Mouse (Mus musculus): ENCODE measurements at regions not wholly inside any gene's neighbourhood (a gene's known extent, or its start where the extent isn't known, plus 50 kb on each side); places are given as distances from the start of the nearest gene placed in this dataset.

GRCm38 (mm10) chr11:65389238-65389637 lies 119.4 kb upstream of the Myocd start:
- H3K4me1 ChIP-seq (replicated peaks), result no peaks in the 10 kb centered on the region
- H3K27me3 ChIP-seq, result no peaks in the 10 kb centered on the region
- no peak overlapping the region for H3K27ac ChIP-seq (replicated peaks)
- H3K4me2 ChIP-seq, result no peak overlapping the region
- H3K4me3 ChIP-seq (replicated peaks), result no peak overlapping the region
- no peak overlapping the region for H3K9ac ChIP-seq
- 43% methylated on average over 3 of the region's 3 CpGs for WGBS (ENCODE audit: insufficient replicate concordance)
- no peaks in the 10 kb centered on the region for H3K9me3 ChIP-seq (replicated peaks)
- no peaks in the 10 kb centered on the region for H3K36me3 ChIP-seq (replicated peaks)
- ATAC-seq (ENCODE audit: insufficient read depth), result no peak

- H3K27ac ChIP-seq (replicated peaks), result no peak overlapping the region
- H3K4me2 ChIP-seq, result no peak overlapping the region
- WGBS (ENCODE audit: insufficient replicate concordance), result 56% methylated on average over 14 of the region's 14 CpGs
- H3K27me3 ChIP-seq, result no peaks in the 10 kb centered on the region
- no peaks in the 10 kb centered on the region for H3K4me1 ChIP-seq (replicated peaks)
- H3K9ac ChIP-seq, result no peak overlapping the region
- no peak for ATAC-seq (ENCODE audit: insufficient read depth)
- H3K4me3 ChIP-seq (replicated peaks), result no peak overlapping the region
- no peaks in the 10 kb centered on the region for H3K36me3 ChIP-seq (replicated peaks)
- no peaks in the 10 kb centered on the region for H3K9me3 ChIP-seq (replicated peaks)
Measured at GRCm38 (mm10) chr11:65386291-65387061, 116.7 kb upstream of the Myocd start.

GRCm38 (mm10) chr11:65375361-65375760 lies 105.6 kb upstream of the Myocd start:
- no peak for ATAC-seq (ENCODE audit: insufficient read depth)
- H3K27ac ChIP-seq (replicated peaks), result no peak overlapping the region
- H3K36me3 ChIP-seq (replicated peaks), result no peaks in the 10 kb centered on the region
- WGBS (ENCODE audit: insufficient replicate concordance), result 61% methylated on average over 5 of the region's 5 CpGs
- no peaks in the 10 kb centered on the region for H3K9me3 ChIP-seq (replicated peaks)
- no peaks in the 10 kb centered on the region for H3K4me1 ChIP-seq (replicated peaks)
- no peak overlapping the region for H3K4me2 ChIP-seq
- H3K9ac ChIP-seq, result no peak overlapping the region
- no peak overlapping the region for H3K4me3 ChIP-seq (replicated peaks)
- H3K27me3 ChIP-seq, result no peaks in the 10 kb centered on the region

GRCm38 (mm10) chr11:65373136-65373535 lies 103.3 kb upstream of the Myocd start:
- no peaks in the 10 kb centered on the region for H3K4me1 ChIP-seq (replicated peaks)
- no peak overlapping the region for H3K27ac ChIP-seq (replicated peaks)
- WGBS (ENCODE audit: insufficient replicate concordance), result 63% methylated on average over 4 of the region's 4 CpGs
- no peak overlapping the region for H3K4me3 ChIP-seq (replicated peaks)
- H3K4me2 ChIP-seq, result no peak overlapping the region
- ATAC-seq (ENCODE audit: insufficient read depth), result no peak
- no peaks in the 10 kb centered on the region for H3K9me3 ChIP-seq (replicated peaks)
- no peak overlapping the region for H3K9ac ChIP-seq
- no peaks in the 10 kb centered on the region for H3K27me3 ChIP-seq
- H3K36me3 ChIP-seq (replicated peaks), result no peaks in the 10 kb centered on the region

GRCm38 (mm10) chr11:65372309-65372811 lies 102.6 kb upstream of the Myocd start:
- Histone ChIP-seq H3K9ac (no peak overlapping the region), H3K4me2 (no peak overlapping the region), H3K4me1 (replicated peaks) (no peaks in the 10 kb centered on the region), H3K36me3 (replicated peaks) (no peaks in the 10 kb centered on the region), H3K27ac (replicated peaks) (no peak overlapping the region), H3K9me3 (replicated peaks) (no peaks in the 10 kb centered on the region), H3K27me3 (no peaks in the 10 kb centered on the region), H3K4me3 (replicated peaks) (no peak overlapping the region)
- no peak for ATAC-seq (ENCODE audit: insufficient read depth)
- 64% methylated on average over 9 of the region's 9 CpGs for WGBS (ENCODE audit: insufficient replicate concordance)

- no peak overlapping the region for H3K4me2 ChIP-seq
- no peak overlapping the region for H3K4me3 ChIP-seq (replicated peaks)
- 71% methylated on average over 5 of the region's 5 CpGs for WGBS (ENCODE audit: insufficient replicate concordance)
- no peaks in the 10 kb centered on the region for H3K9me3 ChIP-seq (replicated peaks)
- H3K27me3 ChIP-seq, result no peaks in the 10 kb centered on the region
- no peaks in the 10 kb centered on the region for H3K36me3 ChIP-seq (replicated peaks)
- H3K27ac ChIP-seq (replicated peaks), result no peak overlapping the region
- no peak overlapping the region for H3K9ac ChIP-seq
- no peak for ATAC-seq (ENCODE audit: insufficient read depth)
- no peaks in the 10 kb centered on the region for H3K4me1 ChIP-seq (replicated peaks)
Measured at GRCm38 (mm10) chr11:65367825-65368224, 98.0 kb upstream of the Myocd start.

GRCm38 (mm10) chr11:65366677-65367370 lies 97.0 kb upstream of the Myocd start:
- Histone ChIP-seq H3K9me3 (replicated peaks) (no peaks in the 10 kb centered on the region), H3K4me3 (replicated peaks) (no peak overlapping the region), H3K27ac (replicated peaks) (no peak overlapping the region), H3K36me3 (replicated peaks) (no peaks in the 10 kb centered on the region), H3K9ac (no peak overlapping the region), H3K4me2 (no peak overlapping the region), H3K27me3 (no peaks in the 10 kb centered on the region), H3K4me1 (replicated peaks) (no peaks in the 10 kb centered on the region)
- WGBS (ENCODE audit: insufficient replicate concordance), result 44% methylated on average over 8 of the region's 8 CpGs
- no peak for ATAC-seq (ENCODE audit: insufficient read depth)

GRCm38 (mm10) chr11:65365751-65366559 lies 96.2 kb upstream of the Myocd start:
- no peak overlapping the region for H3K27ac ChIP-seq (replicated peaks)
- ATAC-seq (ENCODE audit: insufficient read depth), result no peak
- H3K4me2 ChIP-seq, result no peak overlapping the region
- H3K9me3 ChIP-seq (replicated peaks), result no peaks in the 10 kb centered on the region
- no peaks in the 10 kb centered on the region for H3K27me3 ChIP-seq
- H3K9ac ChIP-seq, result no peak overlapping the region
- WGBS (ENCODE audit: insufficient replicate concordance), result 71% methylated on average over 12 of the region's 12 CpGs
- no peaks in the 10 kb centered on the region for H3K4me1 ChIP-seq (replicated peaks)
- no peaks in the 10 kb centered on the region for H3K36me3 ChIP-seq (replicated peaks)
- no peak overlapping the region for H3K4me3 ChIP-seq (replicated peaks)

- WGBS (ENCODE audit: insufficient replicate concordance), result 42% methylated on average over 3 of the region's 3 CpGs
Measured at GRCm38 (mm10) chr11:65364910-65365309, 95.1 kb upstream of the Myocd start.

GRCm38 (mm10) chr11:65363846-65364245 lies 94.1 kb upstream of the Myocd start:
- ATAC-seq (ENCODE audit: insufficient read depth), result no peak
- WGBS (ENCODE audit: insufficient replicate concordance), result 41% methylated on average over 3 of the region's 3 CpGs
- H3K4me1 ChIP-seq (replicated peaks), result no peaks in the 10 kb centered on the region

More at GRCm38 (mm10) chr11:65364910-65365309, 95.1 kb upstream of the Myocd start:
- no peak overlapping the region for H3K4me2 ChIP-seq
- no peak overlapping the region for H3K27ac ChIP-seq (replicated peaks)
- no peak overlapping the region for H3K9ac ChIP-seq
- no peaks in the 10 kb centered on the region for H3K36me3 ChIP-seq (replicated peaks)
- ATAC-seq (ENCODE audit: insufficient read depth), result no peak
- no peaks in the 10 kb centered on the region for H3K9me3 ChIP-seq (replicated peaks)
- H3K27me3 ChIP-seq, result no peaks in the 10 kb centered on the region
- H3K4me3 ChIP-seq (replicated peaks), result no peak overlapping the region
- no peaks in the 10 kb centered on the region for H3K4me1 ChIP-seq (replicated peaks)

GRCm38 (mm10) chr11:65360729-65361128 lies 90.9 kb upstream of the Myocd start:
- no peaks in the 10 kb centered on the region for H3K9me3 ChIP-seq (replicated peaks)
- WGBS (ENCODE audit: insufficient replicate concordance), result 58% methylated on average over 5 of the region's 5 CpGs
- no peak for ATAC-seq (ENCODE audit: insufficient read depth)
- no peak overlapping the region for H3K9ac ChIP-seq
- H3K4me2 ChIP-seq, result no peak overlapping the region
- no peak overlapping the region for H3K4me3 ChIP-seq (replicated peaks)
- no peaks in the 10 kb centered on the region for H3K27me3 ChIP-seq
- no peaks in the 10 kb centered on the region for H3K4me1 ChIP-seq (replicated peaks)
- no peaks in the 10 kb centered on the region for H3K36me3 ChIP-seq (replicated peaks)
- H3K27ac ChIP-seq (replicated peaks), result no peak overlapping the region

More at GRCm38 (mm10) chr11:65363846-65364245, 94.1 kb upstream of the Myocd start:
- no peaks in the 10 kb centered on the region for H3K9me3 ChIP-seq (replicated peaks)
- H3K4me3 ChIP-seq (replicated peaks), result no peak overlapping the region
- no peaks in the 10 kb centered on the region for H3K27me3 ChIP-seq
- no peaks in the 10 kb centered on the region for H3K36me3 ChIP-seq (replicated peaks)
- H3K4me2 ChIP-seq, result no peak overlapping the region
- H3K27ac ChIP-seq (replicated peaks), result no peak overlapping the region
- H3K9ac ChIP-seq, result no peak overlapping the region
